Mouse (Mus musculus) kidney, adult 2 months (tissue): ENCODE data around the gene Numb.

Experiments used
- CTCF ChIP-seq: fragments of 200-500 bp; conservative IDR thresholded peaks from 2 replicates; pipeline ENCODE4 v1.5.1; 2011; ENCODE audit warnings: low read depth, mild to moderate bottlenecking, control low read depth, low read length, moderate library complexity, mixed read lengths; ENCODE audit not compliant: insufficient read depth, insufficient read length
- POLR2A ChIP-seq: fragments of 200-500 bp; IDR thresholded peaks from one replicate; pipeline ENCODE4 v1.6.1; 2011; ENCODE audit warnings: low read depth, low read length, control low read depth

- TF ChIP-seq CTCF (no peak), POLR2A (no peak)
These were observed 39.2 kb downstream of the Numb start for GRCm38 (mm10) chr12:83882503-83882902.
